Mouse (Mus musculus) kidney, adult 2 months (tissue): ENCODE measurements at regions not wholly inside any gene's neighbourhood (a gene's known extent, or its start where the extent isn't known, plus 50 kb on each side); places are given as distances from the start of the nearest gene placed in this dataset.

Experiments
- DNase-seq: peaks from one replicate; pipeline ENCODE4 v3.0.0; 2021
- H3K27ac ChIP-seq: fragments of 200-500 bp; 2 replicates; pipeline ENCODE4 v1.5.1; 2012; ENCODE audit warnings: low read depth, low read length, control low read depth, inconsistent platforms; ENCODE audit not compliant: insufficient read depth
- H3K27me3 ChIP-seq: fragments of 200-500 bp; replicated peaks from 2 replicates; pipeline ENCODE4 v1.6.1; 2012; ENCODE audit warnings: mild to moderate bottlenecking, moderate library complexity, low read length, inconsistent platforms; ENCODE audit not compliant: control insufficient read depth, insufficient read depth
- H3K36me3 ChIP-seq: fragments of 200-500 bp; 2 replicates; pipeline ENCODE4 v1.6.1; 2012; ENCODE audit warnings: mild to moderate bottlenecking, moderate library complexity, low read length, inconsistent platforms; ENCODE audit not compliant: control insufficient read depth, insufficient read depth
- H3K4me1 ChIP-seq: fragments of 200-500 bp; 2 replicates; pipeline ENCODE4 v1.6.1; 2011; ENCODE audit warnings: low read length; ENCODE audit not compliant: control insufficient read depth, insufficient read depth
- H3K4me3 ChIP-seq: fragments of 200-500 bp; 2 replicates; pipeline ENCODE4 v1.5.1; 2011; ENCODE audit warnings: mild to moderate bottlenecking, low read depth, low read length, control low read depth; ENCODE audit not compliant: insufficient read depth
- CTCF ChIP-seq: fragments of 200-500 bp; conservative IDR thresholded peaks from 2 replicates; pipeline ENCODE4 v1.5.1; 2011; ENCODE audit warnings: low read depth, mild to moderate bottlenecking, control low read depth, low read length, moderate library complexity, mixed read lengths; ENCODE audit not compliant: insufficient read depth, insufficient read length
- POLR2A ChIP-seq: fragments of 200-500 bp; IDR thresholded peaks from one replicate; pipeline ENCODE4 v1.6.1; 2011; ENCODE audit warnings: low read depth, low read length, control low read depth
- WGBS: fragments of 180-500 bp; shearing (Covaris S2); methylation state at CpG from one replicate; pipeline ENCODE4 v1.1.7; 2018; 5-methylcytosine and 5-hydroxymethylcytosine counted together

DNA sequence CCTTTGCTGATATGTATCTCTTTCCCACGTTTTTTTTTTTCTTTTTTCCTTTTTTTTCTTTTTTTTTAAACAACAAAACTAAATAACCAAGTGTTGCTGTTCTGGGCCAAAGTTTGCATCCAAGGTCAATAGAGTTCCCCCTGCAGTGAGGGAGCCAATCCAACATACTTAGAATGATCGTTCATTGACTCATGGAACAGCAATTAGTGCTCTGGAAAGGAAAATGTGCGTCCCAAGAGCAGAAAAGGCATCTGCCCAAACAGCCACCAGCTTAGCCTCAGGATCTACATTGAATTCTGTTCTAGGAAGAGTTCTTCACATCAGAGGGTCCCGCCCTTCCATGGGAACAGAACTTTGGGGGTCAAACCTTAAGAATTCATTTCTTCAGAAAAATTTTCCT lies 179.0 kb downstream of the Map2k4 start:
- TF ChIP-seq POLR2A = no peak
- no peak for TF ChIP-seq CTCF
- Histone ChIP-seq H3K36me3 (no peaks in the 10 kb centered on the region), H3K27ac (no peak overlapping the region), H3K27me3 (no peaks in the 10 kb centered on the region), H3K4me3 (no peak overlapping the region), H3K4me1 (no peaks in the 10 kb centered on the region)
- WGBS = 59% methylated on average over 4 of the region's 4 CpGs
- DNase-seq = no peak

- DNase-seq = no peak
- TF ChIP-seq CTCF (no peak), POLR2A (no peak)
- Histone ChIP-seq H3K27ac (no peak overlapping the region), H3K4me3 (no peak overlapping the region), H3K4me1 (no peaks in the 10 kb centered on the region), H3K36me3 (no peaks in the 10 kb centered on the region), H3K27me3 (no peaks in the 10 kb centered on the region)
- 76% methylated on average over 2 of the region's 2 CpGs for WGBS
These were observed 190.6 kb downstream of the Map2k4 start for GRCm38 (mm10) chr11:65597298-65598076.

DNA sequence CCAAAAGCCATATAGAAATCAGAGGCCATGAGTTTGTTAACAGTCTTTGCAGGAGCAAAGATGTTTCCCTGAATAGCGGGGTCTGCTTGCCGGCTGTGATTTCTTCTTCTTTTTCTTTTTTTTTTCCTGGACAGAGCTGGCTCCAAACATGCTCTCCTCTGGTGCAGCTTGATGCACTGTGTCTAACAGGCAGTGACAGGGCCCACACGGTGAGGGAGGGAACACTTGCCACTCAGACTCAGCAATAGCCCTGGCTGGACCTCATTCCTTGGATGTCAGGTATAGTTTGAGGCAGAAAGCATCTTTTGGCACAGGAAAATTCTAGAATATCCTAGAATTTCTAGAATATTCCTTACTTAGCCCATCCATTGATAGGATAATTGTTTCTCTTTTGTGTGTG lies 199.6 kb downstream of the Map2k4 start:
- Histone ChIP-seq H3K27ac (no peak overlapping the region), H3K4me1 (no peaks in the 10 kb centered on the region), H3K27me3 (no peaks in the 10 kb centered on the region), H3K4me3 (no peak overlapping the region), H3K36me3 (no peaks in the 10 kb centered on the region)
- 49% methylated on average over 3 of the region's 3 CpGs for WGBS
- TF ChIP-seq CTCF (no peak), POLR2A (no peak)
- DNase-seq = no peak

DNA sequence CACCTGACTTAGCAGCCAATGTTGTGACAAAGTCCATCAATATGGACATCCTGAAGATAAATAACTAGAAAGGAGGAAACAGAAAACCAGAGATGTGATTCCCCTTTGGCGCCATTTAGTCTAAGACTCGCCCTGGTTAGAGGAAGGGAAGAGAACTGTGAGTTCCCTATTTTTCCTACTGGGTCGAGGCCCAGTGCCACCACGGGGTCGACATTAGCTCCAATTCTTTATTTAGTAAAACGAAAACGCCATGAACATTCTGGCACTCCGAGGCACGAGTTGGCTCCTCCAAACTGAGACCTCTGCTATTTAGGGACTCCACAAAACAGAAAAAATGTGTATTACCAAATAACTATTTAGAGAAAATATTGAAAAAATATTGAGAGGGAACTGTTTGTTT lies 220.3 kb downstream of the Map2k4 start:
- no peak for DNase-seq
- Histone ChIP-seq H3K4me3 (no peak overlapping the region), H3K36me3 (no peaks in the 10 kb centered on the region), H3K4me1 (no peaks in the 10 kb centered on the region), H3K27me3 (no peaks in the 10 kb centered on the region), H3K27ac (no peak overlapping the region)
- 80% methylated on average over 9 of the region's 9 CpGs for WGBS
- TF ChIP-seq CTCF = no peak
- no peak for TF ChIP-seq POLR2A

DNA sequence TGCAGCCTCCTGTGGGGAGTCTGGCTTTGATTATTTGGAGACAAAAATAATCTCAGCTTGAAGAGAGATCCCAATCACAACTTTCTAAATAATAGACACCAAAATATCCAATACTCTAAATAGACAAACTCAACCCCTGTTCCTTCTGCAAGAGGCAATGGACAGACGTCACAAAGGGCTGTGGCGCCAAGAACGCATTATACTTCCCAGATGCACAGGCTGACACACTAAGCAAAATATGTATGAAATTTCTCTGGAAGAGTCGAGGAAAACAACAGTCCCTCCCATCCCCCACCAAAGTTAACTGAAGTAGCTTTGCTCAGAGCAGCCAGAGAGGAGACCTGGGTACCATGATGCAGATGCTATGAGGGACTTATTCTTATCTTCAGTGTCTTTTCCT lies 229.9 kb downstream of the Map2k4 start:
- TF ChIP-seq POLR2A (no peak), CTCF (no peak)
- Histone ChIP-seq H3K27me3 (no peaks in the 10 kb centered on the region; the same call in 1 of the 2 replicates), H3K4me3 (no peak overlapping the region), H3K27ac (no peak overlapping the region), H3K4me1 (no peaks in the 10 kb centered on the region), H3K36me3 (no peaks in the 10 kb centered on the region)
- 79% methylated on average over 4 of the region's 4 CpGs for WGBS
- no peak for DNase-seq

GRCm38 (mm10) chr11:65551073-65551472 lies 237.0 kb downstream of the Map2k4 start:
- TF ChIP-seq CTCF (no peak), POLR2A (no peak)
- H3K27me3 ChIP-seq = no peaks in the 10 kb centered on the region
- H3K27ac ChIP-seq = no peak overlapping the region
- 86% methylated on average over 6 of the region's 6 CpGs for WGBS
- H3K4me3 ChIP-seq = no peak overlapping the region
- no peak for DNase-seq
- no peaks in the 10 kb centered on the region for H3K4me1 ChIP-seq
- no peaks in the 10 kb centered on the region for H3K36me3 ChIP-seq

DNA sequence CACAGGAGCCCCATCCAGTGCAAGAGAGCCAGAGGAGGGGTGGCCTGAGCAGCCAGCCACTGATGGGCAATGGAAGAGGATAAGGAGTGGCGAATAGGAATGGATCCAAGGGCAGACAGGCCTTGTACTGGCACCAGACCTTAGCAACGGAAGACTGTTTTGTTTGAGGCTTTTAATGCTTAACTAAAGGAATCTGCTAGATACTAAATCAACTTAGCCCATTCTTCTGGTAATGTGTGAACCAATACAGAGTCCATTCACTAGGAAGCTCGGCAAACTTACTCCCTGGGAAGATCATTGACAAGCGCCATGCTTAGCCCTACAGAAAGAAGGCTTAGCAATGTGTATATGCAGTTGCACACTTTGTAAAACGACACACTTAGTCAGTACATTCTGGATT lies 243.8 kb downstream of the Map2k4 start:
- H3K27ac ChIP-seq = no peak overlapping the region; the same call in 1 of the 2 replicates
- H3K4me1 ChIP-seq = peaks cover 5% of the 10 kb centered on the region
- WGBS = 58% methylated on average over 5 of the region's 5 CpGs
- H3K27me3 ChIP-seq = no peaks in the 10 kb centered on the region
- peak; percentile 57 for DNase-seq
- H3K4me3 ChIP-seq = no peak overlapping the region
- TF ChIP-seq CTCF = no peak
- TF ChIP-seq POLR2A = no peak
- no peaks in the 10 kb centered on the region for H3K36me3 ChIP-seq
